Mouse (Mus musculus) embryonic facial prominence, embryonic 11.5 days (tissue): ENCODE measurements around the gene Itga10. TPM values are rescaled to one million over a fixed set of nuclear protein-coding genes. Genes with fewer than 3 reads are reported as not detected.

Experiments
- ATAC-seq: fragments of 200-750 bp; cut with Nextera tagmentation; replicated peaks from 2 replicates; pipeline ENCODE4 v1.8.0; 2017; ENCODE audit warnings: low read depth; ENCODE audit not compliant: insufficient number of reproducible peaks, low FRiP score, low TSS enrichment
- DNase-seq: peaks from one replicate; pipeline ENCODE4 v3.0.0-alpha.2; 2015; ENCODE audit warnings: low spot score
- H3K27ac ChIP-seq: fragments of 300-500 bp; sonication (generic); replicated peaks from 2 replicates; pipeline ENCODE4 v1.5.1; 2014; ENCODE audit warnings: mild to moderate bottlenecking, low read depth, low read length, control low read depth
- H3K27me3 ChIP-seq: fragments of 300-500 bp; sonication (generic); 2 replicates; pipeline ENCODE4 v1.6.1; 2014; ENCODE audit warnings: mild to moderate bottlenecking, low read length, moderate library complexity, mixed read lengths; ENCODE audit not compliant: control insufficient read depth, insufficient read depth
- H3K36me3 ChIP-seq: fragments of 300-500 bp; sonication (generic); replicated peaks from 2 replicates; pipeline ENCODE4 v1.6.1; 2014; ENCODE audit warnings: low read depth, mild to moderate bottlenecking, low read length, moderate library complexity, mixed read lengths; ENCODE audit not compliant: control insufficient read depth, insufficient read depth
- H3K4me1 ChIP-seq: fragments of 300-500 bp; sonication (generic); 2 replicates; pipeline ENCODE4 v1.6.1; 2014; ENCODE audit warnings: low read length, mixed read lengths; ENCODE audit not compliant: control insufficient read depth, insufficient read depth
- H3K4me2 ChIP-seq: fragments of 300-500 bp; sonication (generic); 2 replicates; pipeline ENCODE4 v1.6.1; 2014; ENCODE audit warnings: low read depth, mild to moderate bottlenecking, control low read depth, low read length, moderate library complexity
- H3K4me3 ChIP-seq: fragments of 300-500 bp; sonication (generic); 2 replicates; pipeline ENCODE4 v1.5.1; 2014; ENCODE audit warnings: low read depth, low read length, control low read depth
- H3K9ac ChIP-seq: fragments of 300-500 bp; sonication (generic); replicated peaks from 2 replicates; pipeline ENCODE4 v1.6.1; 2014; ENCODE audit warnings: mild to moderate bottlenecking, control low read depth, low read length
- H3K9me3 ChIP-seq: fragments of 300-500 bp; sonication (generic); replicated peaks from 2 replicates; pipeline ENCODE4 v1.6.1; 2016; ENCODE audit warnings: mild to moderate bottlenecking, low read length, inconsistent platforms, mixed read lengths; ENCODE audit not compliant: control insufficient read depth
- WGBS: fragments of 180-500 bp; shearing (Covaris S2); extraction: QIAGEN DNeasy Blood & Tissue Kit; methylation state at CpG from one replicate; pipeline ENCODE4 v1.1.7; 2014; 5-methylcytosine and 5-hydroxymethylcytosine counted together
- polyA plus RNA-seq: library from polyadenylated mRNA; unstranded; fragments of >200 nt; fragmentation: Nextera tagmentation; extraction: Ambion mirVana; gene quantifications from 2 replicates; pipeline ENCODE4 v1.2.1, GENCODE M21; 2014

Itga10 gene
- polyA plus RNA-seq, 1 experiment from 2014 or later = 0.59 TPM

DNA sequence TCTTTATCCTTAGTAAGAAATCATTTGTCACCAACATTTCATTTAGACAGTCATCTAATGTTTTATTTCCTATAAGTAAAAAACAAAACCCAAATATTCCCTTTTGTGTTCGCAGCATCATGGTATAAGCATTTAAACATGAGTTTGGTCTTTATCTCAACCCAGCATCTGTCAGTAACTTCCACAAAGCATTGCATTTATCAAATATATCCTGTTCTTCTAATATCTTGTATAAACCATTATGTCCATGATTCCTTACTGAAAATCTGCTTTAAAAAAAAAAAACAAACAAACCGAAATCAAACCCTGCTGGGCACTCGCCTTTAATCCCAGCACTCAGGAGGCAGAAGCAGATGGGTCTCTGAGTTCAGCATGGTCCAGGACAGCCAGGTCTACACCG, 38.8 kb upstream of the Itga10 start:
- WGBS = 90% methylated on average over 4 of the region's 4 CpGs
- Histone ChIP-seq H3K9ac (no peak overlapping the region), H3K4me1 (no peaks in the 10 kb centered on the region), H3K36me3 (no peaks in the 10 kb centered on the region), H3K27me3 (no peaks in the 10 kb centered on the region), H3K27ac (no peak overlapping the region), H3K9me3 (no peaks in the 10 kb centered on the region), H3K4me2 (no peak overlapping the region), H3K4me3 (no peak overlapping the region)
- ATAC-seq (no peak), DNase-seq (no peak)

DNA sequence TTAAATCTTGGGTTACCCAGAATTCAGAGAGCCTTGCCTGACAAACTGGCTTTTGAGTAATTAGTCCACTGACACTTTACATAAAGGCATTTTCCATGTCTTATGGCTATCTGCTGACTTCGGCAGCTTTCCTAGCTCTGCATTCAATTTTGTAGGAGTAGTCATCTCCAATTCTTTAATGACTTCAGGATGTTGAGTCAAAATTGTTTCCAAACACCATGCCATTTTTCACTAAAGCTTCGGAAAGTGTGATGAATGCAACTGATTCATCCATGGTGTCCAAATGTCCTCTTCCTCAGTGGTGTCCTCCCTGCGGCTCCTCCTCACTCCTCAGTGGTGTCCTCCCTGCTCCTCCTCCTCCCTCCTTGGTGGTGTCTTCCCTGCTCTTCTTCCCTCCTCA, 27.4 kb upstream of the Itga10 start:
- Histone ChIP-seq H3K4me1 (no peaks in the 10 kb centered on the region), H3K36me3 (peaks cover 8% of the 10 kb centered on the region), H3K9me3 (no peaks in the 10 kb centered on the region), H3K9ac (no peak overlapping the region), H3K27me3 (no peaks in the 10 kb centered on the region), H3K4me3 (no peak overlapping the region), H3K27ac (no peak overlapping the region), H3K4me2 (no peak overlapping the region)
- 69% methylated on average over 3 of the region's 3 CpGs for WGBS
- DNase-seq = no peak
- ATAC-seq = no peak

GRCm38 (mm10) chr3:96623201-96623600, 22.2 kb upstream of the Itga10 start:
- no peak overlapping the region for H3K4me2 ChIP-seq
- H3K4me3 ChIP-seq = no peak overlapping the region
- WGBS = 86% methylated on average over 4 of the region's 4 CpGs
- H3K27ac ChIP-seq = no peak overlapping the region
- peaks cover 8% of the 10 kb centered on the region for H3K36me3 ChIP-seq
- H3K9me3 ChIP-seq = no peaks in the 10 kb centered on the region
- no peaks in the 10 kb centered on the region for H3K4me1 ChIP-seq
- ATAC-seq (no peak), DNase-seq (no peak)
- H3K9ac ChIP-seq = no peak overlapping the region
- no peaks in the 10 kb centered on the region for H3K27me3 ChIP-seq

DNA sequence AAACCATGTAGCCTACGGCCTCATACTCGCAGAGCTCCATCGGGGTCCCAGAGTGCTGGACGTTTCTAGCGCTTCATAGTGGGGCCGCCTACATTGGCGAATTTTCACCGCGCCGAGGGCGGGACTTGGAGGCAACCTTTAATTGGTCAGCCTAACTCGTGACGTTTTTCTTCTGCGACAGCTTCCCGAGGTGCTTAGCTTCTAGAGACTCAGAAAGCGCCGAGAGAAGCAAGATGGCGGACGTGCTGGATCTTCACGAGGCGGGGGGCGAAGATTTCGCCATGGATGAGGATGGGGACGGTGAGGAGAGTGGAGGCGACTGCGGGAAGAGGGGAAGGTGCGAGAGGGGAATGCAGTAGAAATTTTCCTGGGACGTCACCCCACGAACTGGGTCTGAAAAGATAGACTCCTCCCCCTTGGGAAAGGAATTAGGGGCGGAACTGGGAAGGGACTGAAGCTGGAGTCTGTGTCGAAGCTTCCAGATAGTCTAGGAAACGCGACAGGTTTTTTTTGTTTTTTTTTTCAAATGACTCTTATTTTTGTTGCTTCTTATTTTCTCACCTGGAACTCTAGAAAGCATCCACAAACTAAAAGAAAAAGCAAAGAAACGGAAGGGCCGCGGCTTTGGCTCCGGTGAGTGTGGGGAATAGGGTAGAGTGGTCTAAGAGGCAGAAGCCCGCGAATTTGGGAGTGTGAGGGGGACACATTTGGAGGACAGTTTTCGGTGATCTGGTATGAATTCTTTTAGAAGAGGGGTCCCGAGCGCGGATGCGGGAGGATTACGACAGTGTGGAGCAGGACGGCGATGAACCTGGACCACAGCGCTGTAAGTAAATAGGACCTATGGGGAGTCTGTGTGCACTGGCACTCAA, 15.4 kb upstream of the Itga10 start, which contains the start of gene Rbm8a:
Gene Rbm8a (plus strand): TSS at position 205 of the 872 bp plus-strand sequence.
- WGBS = 1% methylated on average over 48 of the region's 48 CpGs

DNA sequence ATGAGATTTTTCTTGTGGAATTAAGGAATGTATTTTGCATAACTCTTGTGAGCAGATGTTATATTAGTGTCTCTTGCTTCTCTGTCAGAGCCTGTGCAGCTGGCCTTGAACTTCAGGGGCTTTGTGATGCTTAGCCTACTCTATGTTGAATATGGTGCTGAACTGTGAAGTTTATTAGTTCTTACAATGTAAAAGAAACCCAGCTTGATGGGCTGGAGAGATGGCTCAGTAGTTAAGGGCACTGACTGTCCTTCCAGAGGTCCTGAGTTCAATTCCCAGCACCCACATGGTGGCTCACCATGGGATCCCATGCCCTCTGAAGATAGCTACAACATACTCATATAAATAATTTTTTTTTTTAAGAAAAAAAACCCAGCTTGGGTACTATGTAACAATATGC, 13.3 kb upstream of the Itga10 start:
- H3K27ac ChIP-seq = no peak overlapping the region
- H3K9ac ChIP-seq = no peak overlapping the region
- DNase-seq = no peak
- no peak overlapping the region for H3K4me2 ChIP-seq
- H3K36me3 ChIP-seq = no peaks in the 10 kb centered on the region
- H3K4me1 ChIP-seq = no peaks in the 10 kb centered on the region
- ATAC-seq = no peak
- H3K4me3 ChIP-seq = no peak overlapping the region
- H3K27me3 ChIP-seq = no peaks in the 10 kb centered on the region
- no peaks in the 10 kb centered on the region for H3K9me3 ChIP-seq

More for the DNA sequence above, 15.4 kb upstream of the Itga10 start, which contains the start of gene Rbm8a:
- H3K4me1 ChIP-seq = no peaks in the 10 kb centered on the region
- peak; percentile 92 for ATAC-seq
- no peaks in the 10 kb centered on the region for H3K9me3 ChIP-seq
- peak within 1 kb of the TSS; percentile 71 for H3K9ac ChIP-seq
- DNase-seq = peak; percentile 100
- peak within 1 kb of the TSS; percentile 71 for H3K4me2 ChIP-seq
- H3K27ac ChIP-seq = peak within 1 kb of the TSS; percentile 8; the same call in 1 of the 2 replicates
- H3K36me3 ChIP-seq = no peaks in the 10 kb centered on the region
- no peaks in the 10 kb centered on the region for H3K27me3 ChIP-seq
- peak within 1 kb of the TSS; percentile 68 for H3K4me3 ChIP-seq

DNA sequence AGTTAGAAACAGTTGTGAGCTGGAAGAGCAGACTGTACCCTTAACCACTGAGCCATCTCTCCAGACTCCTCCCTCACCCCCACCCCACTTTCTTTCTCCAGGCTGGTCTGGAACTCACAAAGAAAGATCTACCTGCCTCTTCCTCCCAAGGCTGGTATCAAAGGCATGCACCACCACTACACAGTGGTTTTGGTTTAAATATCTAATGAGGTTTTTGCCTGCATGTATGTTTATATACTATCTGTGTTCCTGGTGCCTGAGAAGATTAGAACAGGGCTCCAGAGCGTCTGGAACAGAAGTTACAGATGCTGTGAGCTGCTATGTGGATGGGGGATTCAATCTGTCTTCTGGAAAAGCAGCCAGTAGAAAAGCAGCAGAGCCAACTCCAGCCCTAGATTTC, 11.4 kb upstream of the Itga10 start:
- Histone ChIP-seq H3K27me3 (no peaks in the 10 kb centered on the region), H3K4me2 (no peak overlapping the region), H3K9me3 (no peaks in the 10 kb centered on the region), H3K4me1 (no peaks in the 10 kb centered on the region), H3K27ac (no peak overlapping the region), H3K4me3 (no peak overlapping the region), H3K9ac (no peak overlapping the region), H3K36me3 (peaks cover 3% of the 10 kb centered on the region)
- 76% methylated on average over 1 of the region's 1 CpGs for WGBS
- no peak for DNase-seq
- no peak for ATAC-seq

DNA sequence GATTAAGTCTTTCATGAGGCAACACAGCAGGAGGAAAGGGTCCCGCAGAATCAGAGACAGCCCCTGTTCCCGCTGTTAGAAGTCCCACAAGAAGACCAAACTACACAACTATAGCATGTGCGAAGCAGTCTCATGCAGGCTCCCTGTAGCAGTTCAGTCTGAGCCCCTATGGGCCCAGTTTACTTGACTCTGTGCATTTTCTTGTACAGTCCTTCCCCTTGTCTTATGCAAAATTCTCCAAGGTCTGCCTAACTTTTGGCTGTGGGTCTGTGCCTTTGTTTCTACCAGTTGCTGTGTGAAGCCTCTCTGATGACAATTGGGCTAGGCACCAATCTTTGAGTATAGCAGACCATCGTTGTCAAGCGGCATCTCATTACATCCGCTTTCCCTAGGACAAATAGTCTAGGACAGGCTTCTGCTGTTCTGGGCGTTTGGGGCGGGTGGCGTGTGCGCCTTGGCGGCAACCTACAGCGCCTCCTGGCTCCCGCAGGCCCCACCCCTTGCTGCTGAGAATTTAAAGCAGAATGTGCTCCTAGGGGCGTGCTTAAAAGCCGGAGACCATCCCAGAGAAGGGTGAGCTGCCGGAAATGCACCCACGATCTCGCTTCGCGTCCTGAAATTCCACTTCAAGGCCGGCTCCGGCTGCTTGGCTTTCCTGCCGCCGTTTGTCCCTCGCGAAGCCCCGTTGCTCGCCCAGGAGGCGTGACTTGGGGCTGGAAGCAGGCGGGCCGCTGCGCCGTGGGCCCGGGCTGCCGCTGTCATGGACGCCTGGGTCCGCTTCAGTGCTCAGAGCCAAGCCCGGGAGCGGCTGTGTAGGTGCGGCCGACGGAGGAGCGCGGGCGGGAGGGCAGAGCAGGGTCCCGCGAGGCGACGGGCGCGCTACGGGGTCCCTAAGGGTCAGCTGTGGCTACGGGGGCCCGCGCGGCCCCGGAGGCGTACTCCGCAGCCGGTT, 10.2 kb upstream of the Itga10 start, which contains the start of the genes Pex11b and Gm42957:
Gene Pex11b (plus strand): TSS at position 449 of the 952 bp plus-strand sequence.
Gene Gm42957 (plus strand): TSS at position 547 of the 952 bp plus-strand sequence.
- Histone ChIP-seq H3K4me1 (no peaks in the 10 kb centered on the region), H3K27me3 (no peaks in the 10 kb centered on the region), H3K27ac (peak within 1 kb of the TSS; percentile 43), H3K4me3 (peak within 1 kb of the TSS; percentile 93), H3K36me3 (peaks cover 4% of the 10 kb centered on the region), H3K9me3 (no peaks in the 10 kb centered on the region), H3K9ac (peak within 1 kb of the TSS; percentile 96), H3K4me2 (peak within 1 kb of the TSS; percentile 81)
- DNase-seq (peak; percentile 84), ATAC-seq (peak; percentile 88)
- 1% methylated on average over 60 of the region's 60 CpGs for WGBS
